Mouse (Mus musculus) stomach, postnatal 0 days (tissue): ENCODE results near the gene Chchd2.

ENCODE experiments used
- CTCF ChIP-seq: IDR thresholded peaks from 2 replicates; pipeline ENCODE4 v1.5.1; 2016; ENCODE audit warnings: antibody characterized with exemption, low read depth, mild to moderate bottlenecking, moderate library complexity
- EP300 ChIP-seq: optimal IDR thresholded peaks from 2 replicates; pipeline ENCODE3; 2016; ENCODE audit warnings: antibody characterized with exemption

- no peak; the same call in 1 of the 2 replicates for TF ChIP-seq CTCF
- TF ChIP-seq EP300 = no peak
Observed at GRCm38 (mm10) chr5:129855163-129855562, 32.1 kb downstream of the Chchd2 start.
